Mouse (Mus musculus): ENCODE measurements around the gene Gkap1. TPM values are rescaled to one million over a fixed set of nuclear protein-coding genes. Genes with fewer than 3 reads are reported as not detected.

The Gkap1 gene
- polyA plus RNA-seq (2012; rRNA removed), result 2.6 and 3.2 TPM in 2 replicates

DNA sequence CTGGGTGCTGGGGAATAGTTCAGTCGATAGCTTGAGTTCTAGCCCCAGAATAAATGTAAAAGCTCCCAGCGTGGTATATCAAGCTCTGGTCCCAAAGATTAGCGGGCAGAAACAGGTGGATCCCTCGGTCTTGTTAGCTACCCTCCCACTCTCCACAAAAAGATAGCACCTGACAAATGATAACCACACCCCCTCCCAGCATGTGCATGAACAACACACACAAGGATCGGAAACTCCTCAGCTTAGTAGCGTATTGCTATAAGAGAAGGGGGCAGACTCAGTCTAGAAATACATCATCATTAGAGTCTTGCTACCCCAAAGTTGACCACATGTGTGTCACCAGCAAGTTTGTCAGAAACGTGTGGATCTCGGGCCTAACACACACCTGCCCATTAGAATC, at the start of gene Gkap1:
Gkap1 (minus strand) TSS at position 101 of the 400 bp plus-strand sequence.

DNA sequence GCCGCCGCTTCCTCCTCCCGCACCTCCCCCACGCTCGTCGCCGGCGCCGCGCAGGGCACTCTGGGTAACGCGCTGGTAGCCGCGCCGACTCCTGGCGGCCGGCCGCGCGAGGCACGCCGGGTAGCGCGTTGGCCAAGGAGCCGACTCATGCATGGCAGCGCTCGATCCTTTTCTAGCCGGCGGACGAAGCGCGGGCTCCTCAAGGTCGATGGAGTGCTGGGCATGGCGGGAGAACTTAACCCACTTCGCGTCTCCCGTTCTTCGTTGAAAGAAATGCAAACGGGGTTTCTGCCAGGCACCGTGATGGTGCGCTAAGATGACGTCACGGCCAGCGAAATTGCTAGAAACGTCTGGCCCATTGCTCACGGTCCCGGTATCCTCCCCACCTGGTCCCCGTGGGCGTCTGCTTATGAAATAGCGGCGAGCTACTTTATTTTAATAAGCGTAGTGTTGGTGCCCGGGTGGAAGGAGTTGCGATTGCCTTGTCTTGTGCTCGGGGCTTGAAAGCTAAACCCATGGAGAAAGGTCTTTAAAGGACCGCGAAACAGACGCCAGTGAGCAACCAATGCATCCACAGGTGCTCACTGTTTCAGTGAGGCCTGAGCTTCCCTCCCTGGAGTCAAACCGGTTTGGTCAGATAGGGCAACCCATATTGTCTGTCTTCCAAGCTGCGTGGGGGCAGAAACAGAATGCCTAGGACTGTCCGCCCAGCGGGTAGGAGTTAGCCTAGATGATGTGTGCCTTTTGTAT, 59.7 kb downstream of the Gkap1 start, which contains the start of gene Ubqln1:
Ubqln1 (minus strand) TSS at position 62 of the 750 bp plus-strand sequence.

Other genes starting within 250 kb of the Gkap1 start
- gene Klhl3, start 162.1 kb downstream of the Gkap1 start, polyA plus RNA-seq (2012; rRNA removed), result 0.69 and 0.80 TPM in 2 replicates
- gene Hnrnpa0, start 147.1 kb downstream of the Gkap1 start, polyA plus RNA-seq (2012; rRNA removed), result 134 and 143 TPM in 2 replicates
- 16.0 and 17.7 TPM in 2 replicates for gene Idnk, start 118.0 kb downstream of the Gkap1 start, polyA plus RNA-seq (2012; rRNA removed)
- 146 and 159 TPM in 2 replicates for gene Ubqln1, start 60.0 kb downstream of the Gkap1 start, polyA plus RNA-seq (2012; rRNA removed)
- 0.17 and 0.20 TPM in 2 replicates for gene Kif27, start 83.4 kb upstream of the Gkap1 start, polyA plus RNA-seq (2012; rRNA removed)
- 61.2 and 64.4 TPM in 2 replicates for gene 2210016F16Rik, start 109.5 kb upstream of the Gkap1 start, polyA plus RNA-seq (2012; rRNA removed)
- gene Rmi1, start 126.5 kb upstream of the Gkap1 start, polyA plus RNA-seq (2012; rRNA removed), result 7.9 and 9.0 TPM in 2 replicates
- gene Hnrnpk, start 127.6 kb upstream of the Gkap1 start, polyA plus RNA-seq (2012; rRNA removed), result 186 and 202 TPM in 2 replicates

All from colon, adult 2 months (tissue).